Mouse (Mus musculus) limb, embryonic 11.5 days (tissue): ENCODE data around the gene Wars. TPM values are rescaled to one million over a fixed set of nuclear protein-coding genes. Genes with fewer than 3 reads are reported as not detected.

Experiments used
- ATAC-seq: fragments of 200-750 bp; cut with Nextera tagmentation; 2 replicates; pipeline ENCODE4 v1.8.0; 2017; ENCODE audit warnings: low read depth; ENCODE audit not compliant: insufficient number of reproducible peaks, low FRiP score, low TSS enrichment
- DNase-seq: peaks from one replicate; pipeline ENCODE4 v3.0.0-alpha.2; 2015; ENCODE audit warnings: low spot score
- H3K27ac ChIP-seq: fragments of 300-500 bp; sonication (generic); replicated peaks from 2 replicates; pipeline ENCODE4 v1.5.1; 2014; ENCODE audit warnings: low read depth, mild to moderate bottlenecking, low read length
- H3K27me3 ChIP-seq: fragments of 300-500 bp; sonication (generic); 2 replicates; pipeline ENCODE4 v1.6.1; 2014; ENCODE audit warnings: mild to moderate bottlenecking, low read length, mixed read lengths; ENCODE audit not compliant: control insufficient read depth, insufficient read depth
- H3K36me3 ChIP-seq: fragments of 300-500 bp; sonication (generic); 2 replicates; pipeline ENCODE4 v1.6.1; 2014; ENCODE audit warnings: mild to moderate bottlenecking, low read length, moderate library complexity, mixed read lengths; ENCODE audit not compliant: control insufficient read depth, insufficient read depth
- H3K4me1 ChIP-seq: fragments of 300-500 bp; sonication (generic); 2 replicates; pipeline ENCODE4 v1.6.1; 2014; ENCODE audit warnings: low read length, mixed read lengths; ENCODE audit not compliant: control insufficient read depth, insufficient read depth
- H3K4me2 ChIP-seq: fragments of 300-500 bp; sonication (generic); 2 replicates; pipeline ENCODE4 v1.6.1; 2014; ENCODE audit warnings: low read depth, mild to moderate bottlenecking, moderate library complexity; ENCODE audit not compliant: severe bottlenecking
- H3K4me3 ChIP-seq: fragments of 300-500 bp; sonication (generic); 2 replicates; pipeline ENCODE4 v1.5.1; 2014; ENCODE audit warnings: low read depth, low read length
- H3K9ac ChIP-seq: fragments of 300-500 bp; sonication (generic); 2 replicates; pipeline ENCODE4 v1.6.1; 2014; ENCODE audit warnings: mild to moderate bottlenecking, low read length
- H3K9me3 ChIP-seq: fragments of 300-500 bp; sonication (generic); 2 replicates; pipeline ENCODE4 v1.6.1; 2016; ENCODE audit warnings: low read length; ENCODE audit not compliant: control insufficient read depth
- WGBS: fragments of 180-500 bp; shearing (Covaris S2); extraction: QIAGEN DNeasy Blood & Tissue Kit; methylation state at CpG from one replicate; pipeline ENCODE4 v1.1.7; 2014; 5-methylcytosine and 5-hydroxymethylcytosine counted together
- microRNA counts: library from miRNA; unstranded; fragments of <30 nt; microRNA quantifications from one replicate; lab custom pipeline; 2016
- microRNA-seq: library from miRNA; unstranded; fragments of <30 nt; microRNA quantifications from one replicate; pipeline ENCODE4, GENCODE M21; 2016
- polyA plus RNA-seq: library from polyadenylated mRNA; unstranded; fragments of >200 nt; fragmentation: Nextera tagmentation; extraction: Ambion mirVana; gene quantifications from 2 replicates; pipeline ENCODE4 v1.2.1, GENCODE M21; 2014

The Wars gene
- polyA plus RNA-seq, 1 experiment from 2014 or later, result 117 TPM

DNA sequence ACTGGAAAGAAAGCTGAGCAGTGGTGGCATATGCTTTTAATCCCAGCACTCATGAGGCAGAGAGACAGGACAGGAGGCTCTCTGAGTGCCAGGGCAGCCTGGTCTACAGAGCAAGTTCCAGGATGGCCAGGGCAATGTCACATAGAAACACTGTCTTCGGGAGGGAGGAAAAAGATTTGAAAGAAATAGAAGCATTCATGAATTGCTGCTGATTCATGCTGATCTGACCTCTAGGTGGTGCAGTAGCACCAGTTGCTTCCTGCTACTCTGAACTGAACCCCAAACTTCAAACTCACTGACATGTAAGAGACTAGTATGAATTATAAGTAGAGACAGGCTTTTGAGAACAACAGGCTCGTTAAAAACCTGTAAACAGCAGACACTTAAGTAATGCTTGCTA, 82.8 kb downstream of the Wars start:
- Histone ChIP-seq H3K4me1 (no peaks in the 10 kb centered on the region), H3K9ac (no peak overlapping the region), H3K27me3 (no peaks in the 10 kb centered on the region), H3K9me3 (no peaks in the 10 kb centered on the region), H3K4me3 (no peak overlapping the region), H3K4me2 (no peak overlapping the region), H3K27ac (no peak overlapping the region), H3K36me3 (peaks cover 7% of the 10 kb centered on the region)
- DNase-seq (no peak), ATAC-seq (no peak)
- 77% methylated on average over 2 of the region's 2 CpGs for WGBS

DNA sequence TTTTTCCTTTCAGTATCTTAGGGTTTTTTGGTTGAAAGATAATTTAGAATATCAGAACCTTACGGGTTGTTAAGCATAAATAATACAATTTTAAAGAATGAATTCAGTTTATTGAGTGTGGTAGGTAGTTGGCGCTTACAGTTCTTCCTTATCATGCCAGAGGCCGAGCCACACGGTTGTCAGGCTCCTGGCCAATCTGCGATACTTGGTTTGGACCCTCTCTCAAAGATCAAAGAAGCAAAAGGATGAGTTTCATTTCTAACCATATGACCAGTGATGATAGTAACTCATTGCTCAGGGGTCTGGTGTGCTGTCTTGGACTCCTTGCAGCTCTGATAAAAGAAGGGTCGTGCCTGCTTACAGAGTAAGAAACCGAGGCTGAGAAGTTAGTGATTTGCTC, 83.7 kb downstream of the Wars start:
- Histone ChIP-seq H3K27ac (no peak overlapping the region), H3K9ac (no peak overlapping the region), H3K9me3 (no peaks in the 10 kb centered on the region), H3K4me2 (no peak overlapping the region), H3K27me3 (no peaks in the 10 kb centered on the region), H3K4me1 (no peaks in the 10 kb centered on the region), H3K36me3 (peaks cover 7% of the 10 kb centered on the region), H3K4me3 (no peak overlapping the region)
- WGBS, result 92% methylated on average over 7 of the region's 7 CpGs
- ATAC-seq (no peak), DNase-seq (no peak)

MicroRNAs encoded within 50 kb of the gene (microRNA counts, 519-probe panel; counts per million panel counts)
- microRNA mmu-miR-345-3p (lab: Ali Mortazavi, UCI), result not detected
- 3,445 counts per million, percentile 45 among the panel's probes with 10 or more counts for microRNA mmu-miR-345-5p (lab: Ali Mortazavi, UCI)

Small RNA genes lying within 50 kb of the gene (microRNA-seq; reads per million reads assigned to microRNA genes)
- 172 reads per million, percentile 56 among the genes with 10 or more reads in this experiment for gene Mir345

Other genes with a start within 250 kb of the Wars start
- 1.6 and 1.9 TPM in 2 replicates for gene Degs2, start 191.9 kb downstream of the Wars start, polyA plus RNA-seq
- gene Yy1, start 101.2 kb downstream of the Wars start, polyA plus RNA-seq, result 20.0 and 21.7 TPM in 2 replicates
- 10.9 and 11.7 TPM in 2 replicates for gene Slc25a29, start 58.3 kb downstream of the Wars start, polyA plus RNA-seq
- 12.6 and 18.2 TPM in 2 replicates for gene Slc25a47, start 58.1 kb downstream of the Wars start, polyA plus RNA-seq
- 4.9 and 7.0 TPM in 2 replicates for gene Wdr25, start 543 bp downstream of the Wars start, polyA plus RNA-seq
- gene Begain, start 174.0 kb upstream of the Wars start, polyA plus RNA-seq, result 3.3 and 4.4 TPM in 2 replicates